Mouse (Mus musculus) kidney, postnatal 10 days (tissue): ENCODE results near the gene Ehd4.

Experiments used
- DNase-seq: peaks from one replicate; pipeline ENCODE4 v3.0.0; 2021; ENCODE audit warnings: mixed read lengths

Gene Ehd4

DNA sequence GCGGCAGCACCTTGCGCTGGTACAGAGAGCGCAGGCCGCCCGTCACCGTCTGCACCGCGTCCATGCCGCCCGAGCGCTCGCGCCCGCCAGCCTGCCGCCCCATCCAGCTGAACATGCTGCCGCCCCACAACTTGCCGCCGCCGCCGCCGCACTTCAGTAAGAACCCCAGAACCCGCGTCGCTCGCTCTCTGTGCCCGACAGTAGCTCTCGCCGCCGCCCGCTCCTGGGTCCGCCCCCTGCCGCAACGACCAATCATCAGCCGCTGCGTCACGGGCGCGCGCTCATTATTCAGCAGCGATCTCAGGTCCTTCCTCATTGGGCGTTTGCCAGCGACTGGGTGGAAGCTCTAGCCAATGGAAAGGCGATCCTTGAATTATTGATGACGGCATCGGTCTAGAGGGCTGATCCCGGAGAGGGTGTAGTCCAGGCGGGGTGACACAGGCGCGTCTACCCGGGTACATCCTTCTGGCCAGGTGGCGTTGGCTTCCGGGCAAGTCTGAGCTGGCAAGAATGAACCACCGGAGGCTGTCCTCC, at the start of gene Ehd4:
Gene Ehd4 (minus strand): TSS at position 246 of the 534 bp plus-strand sequence.
- DNase-seq = peak; percentile 100

DNA sequence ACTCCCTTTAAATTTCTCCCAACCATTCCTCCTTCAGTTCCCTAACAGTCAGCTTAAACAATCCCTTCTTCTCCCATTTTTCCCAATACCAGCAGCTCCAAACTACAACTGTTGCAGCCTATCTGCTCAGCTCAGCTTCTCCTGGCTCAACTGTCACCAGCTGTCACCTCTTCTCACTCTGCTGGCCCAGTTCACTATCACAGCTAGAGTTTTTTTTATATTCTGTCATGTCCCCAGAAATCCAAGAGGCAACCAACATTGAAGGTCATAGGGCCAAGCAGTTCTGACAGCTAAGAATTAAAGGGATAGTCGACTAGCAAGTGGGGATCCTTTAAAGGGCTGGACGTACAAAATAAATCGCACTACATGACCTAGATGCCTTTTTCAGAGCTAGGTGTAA, 49.3 kb upstream of the Ehd4 start:
- no peak for DNase-seq

DNA sequence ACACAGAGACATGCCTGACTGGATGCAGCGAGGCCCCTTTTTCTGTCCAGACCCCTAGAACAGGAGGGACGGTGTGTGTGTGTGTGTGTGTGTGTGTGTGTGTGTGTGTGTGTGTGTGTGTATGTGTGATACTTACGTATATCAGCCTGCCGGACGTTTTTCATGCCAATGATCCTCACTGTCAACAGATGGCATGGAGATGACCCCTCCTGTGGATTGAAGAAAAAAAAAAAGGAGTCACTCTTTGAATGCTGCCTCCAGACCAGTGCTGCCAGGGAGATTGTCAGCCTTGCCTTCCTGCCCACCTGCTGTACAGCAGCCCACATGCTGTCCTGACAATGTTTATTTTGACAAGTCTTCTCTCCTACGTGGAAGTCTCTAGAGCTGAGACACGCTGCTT, 45.7 kb upstream of the Ehd4 start:
- DNase-seq = no peak

DNA sequence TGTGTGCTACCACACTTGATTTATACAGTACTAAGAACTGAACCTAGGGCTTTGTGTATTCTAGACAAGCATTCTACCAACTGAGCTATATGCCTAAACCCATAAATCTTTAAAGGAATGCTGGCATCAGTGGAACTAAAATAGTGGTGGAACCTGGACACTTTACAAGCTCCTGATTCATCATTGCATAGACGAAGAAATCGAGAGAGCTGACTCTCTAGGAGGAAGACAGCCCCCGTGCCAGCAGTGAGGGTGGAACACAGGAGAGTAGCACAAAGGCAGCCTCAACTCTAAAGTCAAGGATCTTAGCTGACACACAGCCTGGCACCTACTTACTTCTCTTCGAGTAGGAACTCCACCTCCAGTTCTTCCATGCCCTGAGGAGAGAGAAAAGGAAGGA, 33.8 kb upstream of the Ehd4 start:
- DNase-seq = no peak

DNA sequence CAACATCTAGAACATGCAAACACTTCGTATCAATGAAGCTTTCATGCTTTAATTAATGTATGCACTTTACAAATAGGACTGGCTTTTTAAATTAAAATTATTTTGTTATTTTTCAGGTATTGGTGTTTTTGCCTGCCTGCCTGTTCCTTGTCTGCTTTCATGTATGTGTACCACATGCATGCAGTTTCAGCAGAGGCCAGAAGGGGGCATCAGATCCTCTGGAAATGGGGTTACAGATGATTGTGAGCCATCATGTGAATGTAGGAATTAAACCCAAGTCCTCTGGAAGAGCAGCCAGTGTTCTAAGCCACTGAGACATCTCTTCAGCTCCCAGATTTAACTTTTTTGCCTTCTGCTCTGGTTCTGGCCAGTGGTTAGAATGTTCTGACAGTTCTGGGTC, 33.2 kb upstream of the Ehd4 start:
- DNase-seq = no peak

DNA sequence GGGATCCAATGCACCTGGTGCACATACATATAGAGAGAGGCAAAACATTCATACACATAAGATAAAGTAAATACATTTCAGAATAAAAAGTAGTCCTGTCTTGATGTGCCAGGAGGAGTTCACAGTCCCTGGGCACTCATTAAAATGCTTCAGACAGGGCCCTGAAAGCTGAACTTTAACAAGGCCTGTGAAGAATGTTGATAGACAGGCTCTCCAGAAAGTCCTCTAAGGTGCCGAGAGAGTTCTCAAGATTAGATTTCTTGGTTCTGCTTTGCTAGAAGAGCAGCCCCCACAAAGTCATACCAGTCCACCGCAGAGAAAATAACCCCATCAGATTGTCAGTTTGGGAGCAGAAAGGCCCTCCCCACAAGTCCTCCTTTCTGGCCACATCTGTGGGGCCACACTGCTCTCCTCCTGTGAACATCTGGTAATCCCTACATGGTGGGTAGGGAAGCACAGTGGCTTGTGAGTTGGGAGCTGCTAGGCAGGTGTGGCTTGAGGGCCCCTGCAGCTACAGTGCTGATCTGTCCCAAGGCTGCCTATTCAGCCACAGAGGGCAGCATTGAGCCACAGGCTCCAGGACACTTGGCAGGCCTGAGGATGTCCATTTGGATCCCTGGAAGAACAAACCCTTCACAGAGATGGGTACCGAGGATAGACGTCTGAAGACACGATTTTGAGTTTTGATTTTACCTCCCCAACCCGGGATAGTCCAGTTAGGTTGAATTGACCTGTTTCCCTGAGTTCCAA, 31.3 kb upstream of the Ehd4 start:
- no peak for DNase-seq

DNA sequence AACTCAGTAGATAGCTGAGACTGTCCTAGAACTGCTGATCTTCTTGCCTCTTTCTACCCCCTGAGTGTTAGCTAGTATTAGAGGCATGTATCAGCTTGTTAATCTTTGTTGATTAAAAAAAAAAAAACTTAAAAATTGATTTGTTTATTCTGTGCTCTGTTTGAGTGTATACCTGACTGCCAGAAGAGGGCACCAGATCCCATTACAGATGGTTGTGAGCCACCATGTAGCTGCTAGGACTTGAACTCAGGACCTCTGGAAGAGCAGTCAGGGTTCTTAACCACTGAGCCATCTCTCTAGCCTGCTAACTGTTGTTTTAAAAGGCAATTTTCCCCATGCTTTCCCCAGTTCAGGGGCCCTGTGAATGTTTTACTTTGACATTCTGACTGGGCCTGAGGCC, 24.5 kb upstream of the Ehd4 start:
- no peak for DNase-seq

DNA sequence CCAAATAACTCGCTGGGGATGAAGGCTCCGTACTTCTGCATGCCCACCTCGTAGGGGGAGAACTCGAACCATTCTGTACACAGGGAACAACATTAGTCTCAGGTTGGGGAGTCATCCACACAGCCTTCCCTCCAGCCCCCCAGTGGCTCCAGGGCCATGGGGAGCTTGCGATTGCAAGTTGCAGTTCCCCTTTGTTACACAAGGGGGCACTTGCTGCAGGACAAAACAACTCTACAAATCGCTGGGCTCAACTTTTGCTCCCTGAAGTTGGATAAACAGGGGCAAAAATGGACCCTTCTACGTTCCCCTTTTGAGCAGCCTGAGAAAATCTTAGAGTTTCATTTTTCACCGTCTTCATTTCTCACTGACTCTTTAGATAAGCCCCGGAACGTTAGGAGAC, 19.3 kb upstream of the Ehd4 start:
- peak; percentile 77 for DNase-seq

DNA sequence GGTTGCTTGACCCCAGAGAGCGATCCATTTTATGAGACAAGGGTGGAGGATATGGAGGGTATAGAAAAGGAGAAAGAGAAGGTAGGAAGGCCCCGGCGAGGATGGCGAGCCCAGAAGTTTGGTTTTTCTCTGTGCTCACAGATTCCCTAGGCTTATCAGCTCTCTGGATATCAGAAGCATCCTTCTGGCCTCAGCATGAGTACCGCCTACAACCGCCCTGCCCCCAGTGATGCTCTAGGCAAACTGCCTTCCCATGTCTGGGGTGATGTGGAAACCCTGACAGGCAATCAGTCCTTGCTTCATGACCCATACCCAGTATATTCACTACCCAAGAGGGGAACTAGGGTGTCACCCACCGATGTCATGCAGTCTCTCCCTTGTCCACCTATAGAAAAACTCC, 17.0 kb upstream of the Ehd4 start:
- DNase-seq = no peak

DNA sequence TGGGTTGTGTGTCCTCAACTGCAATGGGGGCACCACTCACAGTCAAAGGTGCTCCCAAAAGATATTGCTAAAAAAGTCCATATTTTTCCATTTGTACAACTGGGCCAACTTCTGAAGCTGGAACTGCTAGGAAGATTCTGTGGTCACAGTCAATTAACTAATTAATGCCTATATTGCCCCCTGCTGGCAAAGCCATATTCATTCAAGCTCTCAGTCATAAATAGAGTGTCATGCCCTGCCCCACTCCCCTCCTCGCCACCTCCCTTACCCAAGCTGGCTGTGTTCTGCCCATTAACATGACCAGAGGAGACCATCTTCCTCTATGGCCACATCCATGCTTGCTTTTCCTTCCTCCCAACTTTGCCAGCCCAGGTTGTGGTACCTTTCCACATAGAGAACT, 16.3 kb upstream of the Ehd4 start:
- peak; percentile 73 for DNase-seq

DNA sequence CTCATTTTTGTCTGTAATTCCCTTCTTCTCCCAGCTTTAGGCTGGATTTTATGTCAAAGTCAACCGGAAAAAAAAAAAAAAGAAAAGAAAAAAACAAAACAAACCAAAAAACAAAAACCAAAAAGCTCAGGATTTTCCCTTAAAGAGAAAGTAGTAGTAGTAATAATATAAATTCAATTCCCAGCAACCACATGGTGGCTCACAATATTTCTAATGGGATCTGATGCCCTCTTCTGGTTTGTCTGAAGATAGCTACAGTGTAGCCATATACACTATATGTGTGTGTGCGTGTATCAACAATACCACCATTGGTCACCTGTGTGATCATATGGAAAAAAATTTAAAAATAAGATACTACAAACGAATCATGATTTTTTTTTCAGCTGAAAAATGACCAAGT, 15.0 kb upstream of the Ehd4 start:
- DNase-seq = no peak

DNA sequence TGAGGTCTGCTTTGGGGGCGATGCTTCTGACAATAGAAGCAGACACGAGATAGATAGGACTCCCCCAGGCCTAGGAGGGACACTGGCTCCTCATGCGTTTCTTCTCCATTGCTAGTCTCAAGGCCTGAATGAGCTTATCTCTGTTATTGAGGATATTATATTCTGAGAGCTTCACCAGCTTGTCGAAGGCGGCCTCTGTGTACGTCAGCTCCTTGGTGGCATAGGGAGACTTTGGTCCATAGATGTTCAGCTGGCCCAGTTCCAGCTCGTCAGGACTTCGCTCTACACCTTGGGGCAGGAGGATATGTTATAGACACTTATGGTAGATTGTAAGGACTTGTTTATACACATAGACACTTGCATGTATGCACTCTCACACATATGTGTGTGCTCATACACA, 13.4 kb upstream of the Ehd4 start:
- no peak for DNase-seq

DNA sequence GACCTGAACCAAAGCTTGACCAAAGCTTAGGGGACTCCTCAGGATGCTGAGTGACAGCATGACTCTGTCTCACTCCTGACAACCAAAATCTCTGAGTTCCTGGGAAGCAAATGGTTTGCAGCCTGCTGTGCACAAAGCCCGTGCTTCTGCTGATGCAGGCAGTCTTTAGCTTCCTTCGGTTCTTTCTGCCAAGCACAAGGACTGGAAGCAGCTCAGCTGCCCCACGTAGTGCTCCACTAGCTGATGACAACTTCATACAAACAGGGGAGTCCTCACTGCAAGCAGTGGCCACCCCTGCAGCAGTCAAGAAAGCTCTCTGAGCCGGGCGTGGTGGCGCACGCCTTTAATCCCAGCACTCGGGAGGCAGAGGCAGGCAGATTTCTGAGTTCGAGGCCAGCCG, 11.1 kb upstream of the Ehd4 start:
- DNase-seq = no peak

DNA sequence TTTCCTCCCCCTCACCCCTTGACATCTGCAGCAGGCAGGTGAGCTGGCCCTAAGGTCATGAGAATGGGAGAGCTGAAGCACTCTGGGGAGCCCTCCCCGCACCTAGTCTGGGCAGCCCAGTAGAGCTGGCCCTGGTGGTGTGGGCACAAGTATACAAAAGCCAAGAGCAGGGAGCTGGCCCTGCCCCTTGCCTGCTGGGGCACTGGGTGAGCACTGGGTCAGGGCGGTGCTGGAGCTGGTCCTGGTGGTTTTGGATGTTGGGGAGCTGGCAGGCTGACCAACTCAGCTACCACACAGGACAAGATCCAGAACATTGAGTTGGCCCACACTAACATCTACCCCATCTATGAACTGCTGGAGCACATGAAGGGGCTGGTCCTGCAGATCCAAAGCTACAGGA, 5.0 kb upstream of the Ehd4 start:
- DNase-seq = no peak

DNA sequence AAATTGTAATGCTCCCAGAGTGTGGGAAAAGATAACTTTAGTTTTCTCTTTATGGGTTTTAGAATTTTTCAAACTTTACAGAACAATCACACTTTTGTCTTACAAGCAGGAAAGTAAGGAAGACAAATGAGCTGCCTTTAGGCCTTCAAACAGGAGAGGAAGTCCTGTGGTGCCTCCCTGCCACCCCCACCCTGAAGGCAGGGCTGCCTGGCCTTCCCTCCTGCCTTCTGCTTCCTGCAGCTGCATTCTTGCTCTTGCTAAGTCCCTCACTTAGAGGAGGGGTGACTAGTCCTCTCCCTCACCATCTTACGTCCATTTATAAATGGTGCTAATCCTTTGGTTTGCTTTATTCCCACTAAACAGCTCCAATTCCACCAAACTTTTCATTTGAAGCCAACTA, 4.4 kb upstream of the Ehd4 start:
- DNase-seq = peak; percentile 42

DNA sequence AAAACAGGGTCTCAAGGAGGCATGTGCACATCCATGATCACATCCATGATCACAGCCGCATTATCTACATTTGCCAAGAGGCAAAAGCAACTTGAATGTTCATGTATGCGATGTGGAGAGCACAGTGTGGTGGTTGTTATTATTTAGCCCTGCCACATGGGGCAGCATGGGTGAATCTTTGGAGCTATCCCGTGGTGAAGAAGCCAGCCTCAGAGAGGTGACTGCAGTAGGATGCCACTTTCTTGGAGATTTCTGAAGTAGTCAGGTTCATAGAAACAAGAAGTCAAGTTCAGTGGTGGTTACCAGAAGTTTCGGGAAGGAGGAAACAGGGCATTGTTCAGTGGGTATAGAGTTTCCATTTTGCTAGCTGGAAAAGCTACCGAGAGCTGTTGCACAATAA, 3.6 kb upstream of the Ehd4 start:
- no peak for DNase-seq

DNA sequence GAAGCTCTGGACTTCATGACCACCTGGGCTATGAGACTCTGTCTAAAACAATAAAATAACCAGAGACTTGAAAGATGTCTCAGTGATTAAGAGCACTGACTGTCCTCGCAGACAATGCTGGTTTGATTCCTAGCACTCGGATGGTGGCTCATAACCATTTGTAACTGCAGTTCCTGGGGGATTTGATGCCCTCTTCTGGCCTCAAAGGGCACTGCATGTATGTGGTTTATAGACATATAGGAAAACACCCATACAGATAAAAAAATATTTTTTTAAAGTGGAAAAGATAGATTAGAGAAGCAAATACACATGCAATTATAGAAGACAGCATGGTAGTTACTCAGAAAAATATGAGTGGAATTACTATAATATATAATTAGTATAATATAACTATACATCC, 3.2 kb upstream of the Ehd4 start:
- no peak for DNase-seq

DNA sequence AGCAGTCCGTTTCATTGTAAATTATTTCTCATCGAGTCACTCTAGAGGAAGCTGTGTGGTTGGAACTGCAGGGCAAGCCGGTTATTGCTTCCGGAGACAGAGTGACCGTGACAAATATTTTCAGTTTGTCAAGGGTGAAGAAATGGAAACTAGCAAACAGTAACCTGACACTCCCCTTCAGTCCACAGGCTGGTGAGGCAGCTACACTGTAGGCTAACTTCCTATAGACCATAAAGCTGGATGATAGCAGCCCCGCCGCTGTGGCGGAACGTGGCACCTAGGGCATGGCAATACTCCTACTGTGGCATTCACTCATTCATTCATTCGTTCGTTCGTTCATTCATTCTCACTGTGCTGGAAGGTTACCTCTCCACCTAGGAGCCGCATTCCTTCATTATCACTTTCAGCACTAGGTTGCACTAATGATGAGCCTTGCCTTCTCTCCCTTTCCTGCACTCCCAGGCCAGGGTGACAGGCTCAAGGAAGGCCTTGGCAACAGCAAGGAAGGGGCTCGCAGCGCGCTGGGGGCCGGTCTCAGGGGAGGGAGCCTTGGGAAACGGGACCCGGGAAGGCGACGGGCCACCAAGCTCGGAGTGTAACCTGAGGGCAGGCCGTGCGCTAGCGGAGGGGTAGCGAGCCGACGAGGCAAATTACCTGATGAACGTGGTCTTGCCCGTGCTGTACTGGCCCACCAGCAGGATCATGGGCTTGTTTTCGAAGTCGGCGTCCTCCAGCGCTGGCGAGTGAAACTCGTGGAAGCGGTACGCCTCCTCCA, 633 bp downstream of the Ehd4 start:
- DNase-seq = peak; percentile 28

DNA sequence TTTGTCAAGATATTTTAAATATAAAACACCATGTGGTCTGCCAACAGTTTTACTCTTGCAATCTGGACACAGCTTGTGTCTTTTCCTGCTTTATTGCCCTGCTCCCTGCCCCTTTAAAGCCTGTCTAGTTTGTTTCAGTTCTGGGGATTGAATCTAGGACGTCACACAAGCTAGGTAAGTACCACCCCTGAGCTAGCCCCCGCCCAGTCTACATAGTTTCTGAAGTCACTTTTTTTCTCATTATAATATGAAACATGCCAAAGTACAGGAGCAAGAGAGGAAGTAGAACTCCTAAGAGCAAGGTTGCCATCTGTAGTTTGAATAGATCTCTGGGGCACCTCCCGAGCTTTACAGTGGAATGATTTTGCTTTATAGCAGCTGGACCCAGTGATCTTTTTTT, 3.8 kb downstream of the Ehd4 start:
- no peak for DNase-seq

DNA sequence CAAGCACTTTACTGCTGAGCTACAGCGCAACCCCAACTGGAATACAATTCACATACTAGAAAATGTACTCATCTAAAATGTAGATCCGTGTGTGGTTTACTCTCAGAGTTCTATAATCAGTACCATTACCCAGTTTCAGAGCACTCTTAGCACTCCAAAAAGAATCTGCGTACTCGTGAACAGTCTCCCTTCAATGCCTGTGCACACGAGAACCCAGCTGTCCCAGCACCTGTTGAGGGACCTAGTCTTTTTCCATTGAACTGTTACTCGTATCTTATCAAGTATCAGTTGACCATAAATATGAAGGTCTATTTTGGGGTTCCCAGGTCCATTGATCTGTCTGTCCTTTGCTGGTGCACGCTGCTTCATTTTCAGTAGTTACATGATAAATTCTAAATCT, 4.8 kb downstream of the Ehd4 start:
- no peak for DNase-seq

DNA sequence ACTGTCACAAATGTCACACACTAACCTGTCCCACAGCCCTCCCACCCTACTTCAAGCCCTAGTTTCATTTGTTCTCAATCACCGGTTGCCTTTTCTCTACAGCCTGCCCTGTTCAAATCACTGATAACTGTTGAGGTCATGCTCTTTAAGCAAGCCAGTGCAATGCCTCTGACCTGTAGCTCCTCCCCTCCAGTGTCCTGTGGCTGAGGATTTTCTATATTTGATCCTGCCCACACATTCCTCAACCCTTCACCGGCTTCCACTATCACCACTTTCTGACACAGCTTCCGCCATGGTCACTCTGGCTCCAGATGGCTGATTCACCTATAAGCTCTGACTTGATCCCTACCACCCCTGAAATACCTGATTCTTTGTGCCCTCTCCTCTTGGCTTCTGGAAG, 6.4 kb downstream of the Ehd4 start:
- DNase-seq = no peak

DNA sequence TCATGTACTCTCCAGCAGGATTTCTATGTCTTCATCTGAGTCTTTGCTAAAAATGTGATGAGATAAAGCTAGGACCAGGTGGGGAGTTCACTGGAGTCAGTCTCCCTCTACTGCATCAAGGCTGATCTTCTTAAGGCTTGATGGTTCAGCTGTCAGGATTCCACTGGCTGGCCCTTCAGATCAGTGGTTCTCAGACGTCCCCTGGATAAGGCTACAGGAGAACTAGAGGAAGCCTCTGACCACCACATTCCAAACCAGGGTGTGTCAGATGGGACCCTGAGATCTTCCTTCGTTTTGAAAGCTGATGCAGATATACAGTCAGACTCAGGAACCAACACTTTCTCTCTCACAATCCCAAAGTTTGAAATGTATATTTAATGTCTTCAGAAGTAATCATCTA, 7.0 kb downstream of the Ehd4 start:
- DNase-seq = no peak

DNA sequence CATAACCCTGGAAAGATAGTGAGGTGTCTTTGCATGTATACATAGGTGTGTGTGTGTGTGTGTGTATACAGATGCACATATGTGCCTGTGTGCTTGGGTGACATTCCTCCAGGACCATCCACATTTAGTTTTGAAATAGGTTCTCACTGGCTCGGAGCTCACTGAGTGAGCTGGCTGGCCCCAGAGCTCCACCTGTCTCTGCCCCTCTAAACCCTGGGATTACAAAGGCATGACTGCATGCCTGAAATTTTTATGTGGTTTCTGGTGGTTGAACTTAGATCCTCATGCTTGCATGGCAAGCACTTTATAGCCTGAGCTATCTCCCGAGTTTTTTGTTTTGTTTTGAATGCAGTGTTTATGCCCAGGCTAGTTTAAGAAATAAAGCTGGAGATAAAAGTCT, 7.9 kb downstream of the Ehd4 start:
- no peak for DNase-seq

DNA sequence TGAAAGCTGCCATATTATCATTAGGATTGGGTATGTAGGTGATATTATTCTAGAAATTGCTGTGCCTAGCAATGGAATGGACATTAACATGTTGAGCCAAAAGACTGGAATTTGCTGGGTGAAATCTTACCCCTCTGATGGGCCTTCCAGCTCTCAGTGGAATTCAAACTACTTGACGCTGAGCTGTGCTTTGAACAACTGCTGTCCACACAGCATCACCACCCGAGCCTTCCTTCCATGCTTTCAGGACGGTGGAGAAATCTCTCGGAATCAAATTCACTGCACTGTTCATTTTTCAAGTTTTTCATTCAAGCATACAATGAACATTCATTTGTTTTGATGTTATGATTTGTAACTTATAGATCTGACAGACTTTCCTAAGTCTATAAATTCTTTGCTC, 10.0 kb downstream of the Ehd4 start:
- no peak for DNase-seq

DNA sequence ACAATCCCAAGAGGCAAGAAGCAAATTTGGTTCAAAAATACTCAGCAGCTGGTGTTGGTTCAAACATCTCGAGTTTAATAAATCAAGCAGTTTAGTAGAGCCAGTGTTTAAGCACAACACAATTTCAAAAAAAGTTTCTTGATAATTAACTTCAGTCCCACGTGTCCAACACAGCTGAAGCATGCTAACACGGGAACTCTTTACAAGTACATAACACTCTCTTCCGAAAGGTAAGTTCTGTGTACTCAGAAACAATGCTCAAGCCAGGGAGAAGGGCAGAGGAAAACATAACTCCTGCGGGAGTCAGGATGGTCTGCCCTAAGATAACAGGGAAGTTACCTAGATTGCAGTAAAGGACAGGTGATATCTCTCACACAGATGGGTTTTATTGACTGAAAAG, 12.1 kb downstream of the Ehd4 start:
- no peak for DNase-seq
